Mouse (Mus musculus): ENCODE measurements around the gene 1700029F12Rik.

The 1700029F12Rik gene

DNA sequence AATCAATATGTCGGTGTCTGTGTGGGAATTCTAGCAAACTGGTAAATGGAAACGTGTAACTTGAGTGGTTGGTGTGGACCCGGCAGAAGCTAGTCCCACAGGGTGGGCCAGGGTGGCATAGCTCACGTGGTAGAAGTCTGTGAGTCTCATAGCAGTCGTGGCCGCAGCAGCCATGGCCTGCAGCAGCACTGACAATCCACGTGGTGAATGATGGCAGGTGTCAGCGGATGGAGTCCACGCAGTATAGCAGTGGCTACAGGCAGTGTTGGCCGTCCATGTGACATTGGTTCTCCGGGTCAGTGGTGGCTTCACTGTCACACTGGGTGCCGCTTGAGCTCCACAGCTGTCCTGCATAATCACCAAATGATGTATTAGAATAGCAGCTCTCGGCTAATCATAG lies 4.1 kb downstream of the 1700029F12Rik start:
- no peak for DNase-seq (ENCODE audit: low read depth in 1 of 2, low spot score in 2 of 2)

DNA sequence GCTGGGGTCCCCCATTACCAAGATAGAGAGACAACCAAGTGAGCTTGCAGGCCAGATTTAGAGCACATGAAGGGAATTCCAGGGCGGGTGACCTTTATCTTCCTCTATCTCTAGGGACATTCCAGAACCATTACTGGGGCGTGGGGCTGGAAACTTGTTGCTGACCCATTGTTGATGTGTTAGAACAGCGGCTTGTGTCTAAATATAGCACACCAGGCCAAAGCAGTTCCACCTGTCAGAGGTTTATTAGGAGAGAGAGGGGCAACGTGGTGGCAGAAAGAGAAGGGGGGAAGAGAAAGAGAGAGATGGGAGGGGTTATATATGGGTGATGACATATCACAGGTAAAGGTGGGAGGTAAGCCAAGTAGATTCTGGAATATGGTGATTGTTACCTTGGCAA lies 12.3 kb downstream of the 1700029F12Rik start:
- DNase-seq (ENCODE audit: low read depth in 1 of 2, low spot score in 2 of 2) = no peak

DNA sequence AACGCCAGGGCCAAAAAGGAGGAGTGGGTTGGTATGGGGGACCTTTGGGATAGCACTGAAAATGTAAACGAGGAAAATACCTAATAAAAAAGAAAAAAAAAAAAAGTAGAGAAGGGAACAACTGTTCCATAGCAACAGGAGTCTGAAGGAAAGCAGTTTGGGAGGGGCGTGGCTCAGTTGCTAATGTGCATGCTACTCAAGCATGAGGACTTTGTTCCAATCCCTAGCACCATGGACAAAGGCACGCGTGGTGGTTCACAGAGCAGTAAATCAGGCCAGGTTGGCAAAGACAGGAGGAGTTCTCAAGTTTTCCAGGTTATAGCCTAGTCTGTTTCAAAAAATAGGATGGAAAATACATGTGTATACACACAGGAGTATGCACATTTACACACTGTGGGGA lies 14.0 kb downstream of the 1700029F12Rik start:
- no peak for DNase-seq (ENCODE audit: low read depth in 1 of 2, low spot score in 2 of 2)

DNA sequence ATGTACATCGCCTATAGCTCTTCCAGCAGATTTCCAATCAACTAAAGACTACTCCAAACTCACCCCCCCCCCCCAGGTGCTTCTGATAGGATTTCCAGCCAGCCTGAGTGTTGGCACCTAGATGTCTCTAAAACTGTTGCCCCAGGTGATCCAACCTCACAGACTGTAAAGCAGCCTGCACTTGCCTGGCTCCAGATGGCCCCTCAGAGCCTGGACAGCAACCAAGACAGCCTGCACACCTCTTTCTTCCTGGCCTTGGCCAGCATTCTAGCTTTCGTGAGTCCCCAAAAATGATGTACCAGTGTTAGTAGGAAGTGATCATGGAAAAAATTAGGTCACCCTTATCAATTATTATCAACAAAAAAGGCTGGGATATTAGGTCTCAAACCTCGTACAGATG lies 16.5 kb downstream of the 1700029F12Rik start:
- no peak for DNase-seq (ENCODE audit: low read depth in 1 of 2, low spot score in 2 of 2)

DNA sequence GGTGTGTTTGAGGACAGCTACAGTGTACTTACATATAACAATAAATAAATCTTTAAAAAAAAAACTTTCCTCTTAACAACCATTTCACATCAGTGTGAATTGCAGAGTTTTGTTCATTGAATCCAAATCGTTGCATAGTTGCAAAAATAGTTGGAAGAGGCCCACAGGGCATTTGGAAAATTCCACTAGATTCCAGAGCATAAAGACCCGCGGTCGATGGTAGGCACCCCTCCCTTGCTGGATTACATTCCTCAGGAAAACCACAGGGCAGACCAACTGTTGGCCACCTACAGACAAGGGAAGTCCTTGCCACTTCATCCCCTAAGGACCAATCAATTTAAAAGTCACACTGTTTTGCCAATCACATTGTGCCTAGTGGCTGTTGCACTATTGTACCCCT lies 19.8 kb downstream of the 1700029F12Rik start:
- no peak for DNase-seq (ENCODE audit: low read depth in 1 of 2, low spot score in 2 of 2)

DNA sequence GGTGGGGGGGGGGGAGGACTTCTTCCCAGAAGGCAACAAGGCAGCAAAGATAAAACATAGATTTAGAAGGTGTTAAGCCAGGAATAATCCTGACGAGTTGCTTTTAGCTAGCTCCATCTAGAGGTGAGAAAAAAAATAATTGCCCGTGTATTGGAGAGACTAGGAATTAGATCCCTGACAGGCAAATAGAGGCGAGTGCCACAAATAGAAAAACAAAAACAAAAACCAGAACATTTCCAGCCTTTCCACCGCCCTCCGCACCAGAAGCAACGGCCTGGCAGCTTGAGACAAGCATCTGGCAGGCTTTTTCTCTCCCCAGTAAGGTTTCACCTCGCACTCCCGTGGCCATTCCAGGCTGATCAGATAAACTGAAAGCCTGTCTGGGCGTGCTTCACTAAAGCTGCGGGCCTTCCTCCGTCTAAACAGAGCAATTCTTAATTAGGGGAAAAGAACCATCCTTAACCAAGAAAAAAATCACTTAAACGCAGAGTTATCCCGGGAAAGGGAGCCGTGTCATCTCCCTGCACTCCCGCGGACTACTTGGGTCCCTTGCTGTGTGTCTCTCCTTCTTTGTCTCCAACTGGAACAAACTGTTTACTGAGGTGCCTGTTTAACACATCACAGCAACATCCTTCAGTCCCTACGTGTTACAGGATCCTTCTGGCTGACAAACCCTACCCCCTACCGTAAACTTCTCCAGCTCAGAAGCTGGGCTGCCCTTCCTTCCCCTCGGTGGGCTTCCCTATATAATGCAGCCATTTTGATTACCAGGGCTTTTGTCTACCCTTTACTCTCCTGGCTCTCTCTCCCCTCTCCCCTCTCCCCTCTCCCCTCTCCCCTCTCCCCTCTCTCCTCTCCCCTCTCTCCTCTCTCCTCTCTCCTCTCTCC lies 25.7 kb downstream of the 1700029F12Rik start:
- no peak for DNase-seq (ENCODE audit: low read depth in 1 of 2, low spot score in 2 of 2)

DNA sequence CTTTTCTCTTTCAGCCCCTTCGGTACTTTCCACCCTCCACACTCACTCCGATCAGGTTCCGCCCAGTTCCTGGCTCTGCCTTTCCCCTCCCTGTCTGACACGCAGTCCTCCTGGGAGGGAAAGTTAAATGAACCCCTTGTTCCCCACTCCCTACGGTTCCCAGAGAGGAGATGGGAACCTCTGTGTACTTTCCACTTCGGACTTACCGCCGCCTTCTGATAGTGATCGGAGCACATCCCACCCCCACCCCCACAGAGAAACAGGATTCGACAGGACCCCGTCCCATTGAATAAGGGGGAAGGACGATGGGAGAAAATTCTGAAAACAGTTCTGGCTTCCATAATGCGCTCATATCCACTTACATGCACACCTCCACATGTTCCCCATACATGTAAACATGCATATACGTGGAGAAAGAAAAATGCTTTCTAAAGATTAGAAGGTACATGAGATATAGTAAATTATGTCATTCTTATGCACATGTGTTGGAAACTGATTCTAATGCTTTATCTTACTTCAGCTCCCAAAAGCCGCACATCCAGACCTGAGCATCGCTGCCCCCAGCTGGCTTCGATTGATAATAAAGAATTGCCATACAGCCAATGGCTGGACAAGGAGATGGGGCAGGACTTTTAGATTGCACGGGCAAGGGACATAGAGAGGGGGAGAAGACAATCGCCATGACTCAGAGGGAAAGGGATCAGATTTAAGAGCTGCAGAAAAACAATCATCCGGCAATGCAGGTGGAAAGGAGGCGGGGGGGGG lies 26.5 kb downstream of the 1700029F12Rik start:
- no peak for DNase-seq (ENCODE audit: low read depth in 1 of 2, low spot score in 2 of 2)

DNA sequence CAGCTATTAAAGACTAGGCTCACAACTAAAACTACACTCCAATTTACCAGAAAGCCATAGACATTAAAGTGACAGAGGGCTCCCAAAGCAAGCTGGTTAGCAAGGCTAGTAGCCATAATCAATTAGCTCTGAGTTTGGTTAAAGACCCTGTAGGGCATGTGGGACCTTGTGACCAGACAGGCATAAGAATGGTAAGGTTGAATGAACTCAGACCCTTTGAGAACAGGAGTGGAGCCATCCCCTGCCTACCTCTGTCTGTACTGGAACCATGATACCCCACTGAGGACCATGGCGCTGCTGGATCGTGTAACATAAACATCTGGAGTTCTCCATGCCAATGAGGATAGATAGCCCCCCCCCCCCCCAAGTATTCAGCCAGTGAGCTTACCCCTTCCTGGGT lies 27.4 kb downstream of the 1700029F12Rik start:
- DNase-seq (ENCODE audit: low read depth in 1 of 2, low spot score in 2 of 2) = no peak

DNA sequence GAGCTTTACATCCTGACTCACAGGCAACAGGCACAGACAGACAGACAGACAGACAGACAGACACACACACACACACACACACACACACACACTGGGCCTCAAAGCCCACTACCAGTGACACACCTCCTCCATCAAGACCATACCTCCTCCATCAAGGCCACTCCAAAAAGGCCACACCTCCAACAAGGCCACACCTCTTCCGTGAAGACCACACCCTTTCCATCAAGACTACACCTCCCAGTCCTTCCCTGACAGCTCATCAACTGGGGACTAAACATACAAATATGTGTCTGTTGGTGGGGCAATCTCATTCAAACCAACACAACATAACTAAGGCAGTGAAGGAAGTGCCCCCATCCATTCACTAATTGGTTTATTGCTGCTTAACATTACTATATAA lies 37.1 kb downstream of the 1700029F12Rik start:
- DNase-seq (ENCODE audit: low read depth in 1 of 2, low spot score in 2 of 2) = no peak

DNA sequence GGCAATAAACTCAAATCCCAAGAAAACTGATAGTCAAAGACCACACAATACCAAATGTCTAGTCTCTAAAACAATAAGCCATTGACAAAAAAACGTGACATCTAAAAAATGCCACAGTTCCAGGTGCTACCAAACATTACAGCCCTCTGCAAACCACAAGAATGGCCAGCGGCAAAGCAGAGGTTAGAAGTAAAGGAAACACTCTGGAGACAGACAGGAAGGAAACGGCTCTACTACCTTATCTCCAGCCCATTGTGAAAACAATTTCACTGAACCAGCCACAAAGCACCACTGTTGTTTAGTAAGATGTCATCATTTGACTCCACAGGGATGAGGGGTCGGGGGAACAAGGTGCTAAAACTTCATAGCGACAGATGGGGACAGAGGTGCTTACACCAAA lies 38.9 kb downstream of the 1700029F12Rik start:
- no peak for DNase-seq (ENCODE audit: low read depth in 1 of 2, low spot score in 2 of 2)

DNA sequence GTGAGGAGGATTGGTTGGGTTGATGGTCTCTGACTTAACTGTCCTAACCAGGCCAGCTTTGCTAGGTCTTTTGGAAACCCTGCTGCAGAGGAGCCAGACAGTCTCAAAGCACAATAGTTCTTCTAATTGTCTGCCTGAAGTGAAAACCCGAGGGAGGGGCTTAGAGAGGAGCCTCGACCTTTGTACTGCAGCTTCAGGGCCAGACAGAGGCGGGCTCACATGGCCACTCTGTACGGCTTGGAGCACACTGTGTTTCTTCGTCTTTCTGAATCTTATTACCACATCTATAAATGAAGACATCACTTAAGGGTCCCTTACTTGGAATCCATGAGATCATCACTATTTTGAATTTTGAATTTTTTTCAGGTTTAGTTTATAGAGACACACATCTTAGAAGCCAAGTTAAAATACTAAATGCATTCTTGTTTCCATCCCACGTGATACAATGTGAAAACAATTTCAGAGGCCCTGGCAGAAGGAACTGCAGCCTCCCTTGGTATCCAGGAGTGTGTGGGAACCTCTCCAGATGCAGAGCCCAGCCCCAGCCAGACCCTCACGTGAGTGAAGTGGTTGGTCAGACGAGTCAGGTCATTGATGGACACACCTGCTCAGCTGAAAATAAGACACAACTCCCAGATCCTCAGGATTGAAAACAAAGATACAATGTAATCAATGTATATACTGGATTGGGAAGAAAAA lies 40.7 kb downstream of the 1700029F12Rik start:
- DNase-seq (ENCODE audit: low read depth in 1 of 2, low spot score in 2 of 2) = no peak

DNA sequence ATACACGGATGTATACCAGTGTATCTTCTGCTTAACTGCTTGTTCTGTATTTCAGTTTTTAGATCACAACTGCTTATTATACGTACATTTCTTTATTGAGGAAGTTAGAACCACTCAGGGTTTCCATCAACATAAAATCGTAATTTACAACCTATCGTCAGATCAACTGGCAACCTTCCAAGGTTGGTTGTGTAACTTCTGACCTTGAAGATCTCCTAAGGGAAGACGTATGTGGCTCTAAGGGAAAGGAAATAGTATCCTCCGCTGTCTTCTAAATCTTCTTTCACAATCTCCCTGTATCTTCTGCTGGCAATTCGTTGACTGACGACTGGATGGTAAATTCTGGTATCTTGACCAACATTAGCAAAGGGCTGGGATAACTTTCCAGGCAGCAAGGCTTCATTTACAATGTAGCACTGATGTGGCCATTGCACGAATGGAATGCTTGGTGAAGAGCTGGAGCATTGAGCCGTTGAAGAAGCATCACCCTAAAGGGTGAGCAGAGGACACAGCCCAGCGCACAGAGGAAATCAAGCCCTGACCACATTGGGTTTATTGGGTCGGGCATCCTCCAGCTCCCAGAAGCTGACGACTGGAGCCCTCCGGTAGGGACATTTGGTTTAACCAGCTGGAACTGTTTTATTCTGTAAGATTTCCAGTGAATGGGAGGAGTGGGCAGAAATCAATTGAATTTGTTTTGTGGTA lies 43.4 kb downstream of the 1700029F12Rik start:
- no peak for DNase-seq (ENCODE audit: low read depth in 1 of 2, low spot score in 2 of 2)

DNA sequence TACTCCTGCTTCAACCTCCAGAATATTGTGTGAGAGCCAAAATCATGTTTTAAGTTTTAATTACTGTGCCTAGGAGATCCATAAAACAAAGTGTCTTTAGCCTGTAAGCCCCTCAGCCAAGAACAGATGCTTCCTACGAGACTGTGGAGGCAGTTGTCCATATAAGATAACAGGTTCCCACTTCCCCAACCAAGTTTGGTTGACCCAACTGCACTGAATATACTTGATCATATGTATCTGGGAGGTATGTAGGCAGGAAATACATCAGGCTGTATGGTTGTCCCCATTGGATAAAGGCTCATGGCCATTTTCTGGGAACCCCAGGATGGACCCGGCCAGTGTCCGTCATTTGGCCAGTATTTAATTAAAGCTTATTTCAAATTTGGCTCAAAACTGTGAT lies 44.1 kb downstream of the 1700029F12Rik start:
- DNase-seq (ENCODE audit: low read depth in 1 of 2, low spot score in 2 of 2) = no peak

DNA sequence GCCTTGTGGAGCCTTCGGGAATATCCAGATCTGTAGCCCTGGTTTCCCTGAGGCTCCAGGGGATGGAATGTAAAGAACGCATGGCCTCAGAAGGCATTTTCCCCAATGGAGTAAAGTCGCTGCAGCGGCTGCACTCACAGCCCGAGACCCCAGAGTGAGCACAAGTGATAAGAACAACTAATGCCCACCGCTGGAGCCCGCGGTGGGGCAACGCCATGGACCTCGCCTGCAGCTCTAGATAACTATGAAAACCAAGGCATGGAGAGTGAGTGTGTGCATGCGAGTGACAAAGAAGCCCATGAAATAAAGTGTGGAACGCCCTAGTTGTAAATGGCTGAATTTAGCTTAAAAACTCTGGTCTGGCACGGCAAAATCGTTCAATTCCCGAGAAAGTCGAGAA lies 45.0 kb downstream of the 1700029F12Rik start:
- DNase-seq (ENCODE audit: low read depth in 1 of 2, low spot score in 2 of 2) = no peak

DNA sequence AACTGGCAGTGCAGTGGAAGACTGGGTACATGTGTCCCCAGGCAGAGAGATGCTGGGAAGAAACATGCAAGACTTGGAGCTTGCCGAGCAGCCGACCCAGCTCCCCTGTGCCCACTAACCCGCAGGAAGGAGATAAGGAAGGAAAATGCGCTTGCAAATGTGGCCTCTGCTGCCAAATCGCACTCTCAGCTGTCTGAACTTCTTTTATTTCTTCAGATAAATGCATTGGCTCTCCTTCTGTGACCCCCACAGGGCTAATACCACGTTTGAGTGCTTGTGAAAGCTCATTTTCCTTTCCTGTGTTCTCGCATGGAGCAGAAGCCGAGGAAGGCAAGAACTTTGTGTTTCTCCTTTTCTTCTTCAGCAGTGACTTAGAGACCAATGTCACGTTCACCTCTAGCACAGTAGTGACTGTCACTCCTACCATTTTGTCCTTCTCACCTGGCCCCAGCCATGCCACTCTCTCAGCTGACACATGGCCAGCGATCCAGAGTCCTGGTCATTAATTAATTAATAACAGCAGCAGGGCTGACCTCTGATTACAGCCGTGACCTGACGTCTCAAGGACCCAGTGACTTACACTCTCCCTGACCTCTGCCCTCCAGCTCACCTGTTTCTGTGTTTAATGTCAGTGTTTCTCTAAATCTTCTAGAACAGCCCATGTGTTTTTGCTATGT lies 48.4 kb downstream of the 1700029F12Rik start:
- no peak for DNase-seq (ENCODE audit: low read depth in 1 of 2, low spot score in 2 of 2)

DNA sequence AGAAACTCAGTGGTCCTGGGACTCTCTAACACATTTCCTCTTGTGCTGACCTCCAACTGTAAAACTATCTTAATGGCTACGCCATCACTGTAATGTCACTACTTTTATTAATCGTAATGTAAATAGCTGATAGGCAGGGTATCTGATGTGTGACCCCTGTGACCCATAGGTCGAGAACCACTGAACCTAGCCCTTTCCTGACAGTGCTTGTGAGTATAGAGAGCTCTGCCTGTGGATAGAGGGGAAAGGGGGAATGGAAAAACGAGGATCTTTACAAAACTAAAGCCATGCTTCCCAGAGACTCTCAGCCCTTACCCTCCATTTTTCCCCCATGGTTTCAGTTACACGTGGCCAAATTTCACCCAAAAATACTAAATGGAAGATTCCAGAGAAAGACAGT lies 49.5 kb downstream of the 1700029F12Rik start:
- DNase-seq (ENCODE audit: low read depth in 1 of 2, low spot score in 2 of 2) = no peak

DNA sequence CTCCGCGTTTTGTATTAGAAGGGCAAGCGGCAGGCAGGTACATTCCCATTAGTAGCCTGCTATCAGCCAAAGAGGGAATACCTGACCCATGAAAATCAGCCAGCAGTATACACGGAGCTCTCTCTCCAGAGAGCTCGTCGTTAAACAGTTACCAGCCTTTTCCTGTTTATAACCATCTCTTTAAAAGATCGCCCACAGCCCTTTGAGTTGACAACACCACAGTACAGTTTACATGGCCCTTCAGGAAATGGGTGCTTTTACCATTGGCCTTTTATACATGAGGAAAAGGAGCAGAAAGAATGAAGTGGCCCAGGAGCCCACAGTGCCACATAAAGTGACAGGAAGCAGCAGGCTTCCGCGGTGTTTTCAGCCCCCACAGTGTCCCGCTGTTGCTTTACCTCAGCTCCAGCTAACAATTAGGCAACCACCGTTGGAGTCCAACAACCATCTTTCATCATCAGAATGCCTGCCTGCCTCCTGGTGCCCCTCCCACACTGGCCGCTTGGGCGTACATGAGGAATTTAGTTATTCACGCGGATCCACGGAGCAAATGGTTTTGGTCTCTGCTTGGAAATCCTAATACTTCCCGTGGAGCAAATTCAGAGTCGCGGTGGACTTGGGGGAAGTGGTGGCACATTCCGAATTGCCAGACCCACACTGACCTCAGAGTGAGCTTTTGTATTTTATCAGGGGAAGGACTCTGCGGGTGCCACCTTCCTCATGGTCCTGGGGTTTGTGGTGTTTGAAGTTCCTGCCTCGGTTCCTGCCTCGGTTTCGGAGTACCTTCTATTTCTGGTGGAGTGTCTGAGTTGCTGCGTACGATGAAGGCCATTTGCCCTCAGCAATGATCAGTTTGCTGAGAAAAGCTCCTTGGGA lies 50.7 kb downstream of the 1700029F12Rik start:
- peak in 1 of 2 experiments; percentile 4 for DNase-seq (ENCODE audit: low read depth in 1 of 2, low spot score in 2 of 2)

DNA sequence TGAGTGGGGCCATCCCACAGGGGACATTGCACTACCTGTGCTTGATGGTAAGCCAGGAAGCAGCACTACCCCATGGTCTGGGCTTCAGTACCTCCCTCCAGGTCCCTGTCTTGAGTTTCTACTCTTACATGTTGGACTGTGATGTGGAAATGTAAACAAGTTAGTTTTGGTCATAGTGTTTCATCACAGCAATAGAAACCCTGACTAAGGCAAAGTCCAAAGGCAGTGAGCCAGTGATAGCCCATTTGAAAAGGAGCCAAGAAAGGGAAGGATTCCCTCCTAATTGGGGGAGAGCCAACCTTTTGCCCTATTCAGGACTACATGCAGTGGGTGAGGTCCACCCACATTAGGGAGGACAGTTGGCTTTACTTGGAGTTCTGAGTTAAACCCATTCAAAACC lies 53.6 kb downstream of the 1700029F12Rik start:
- DNase-seq (ENCODE audit: low read depth in 1 of 2, low spot score in 2 of 2) = no peak

DNA sequence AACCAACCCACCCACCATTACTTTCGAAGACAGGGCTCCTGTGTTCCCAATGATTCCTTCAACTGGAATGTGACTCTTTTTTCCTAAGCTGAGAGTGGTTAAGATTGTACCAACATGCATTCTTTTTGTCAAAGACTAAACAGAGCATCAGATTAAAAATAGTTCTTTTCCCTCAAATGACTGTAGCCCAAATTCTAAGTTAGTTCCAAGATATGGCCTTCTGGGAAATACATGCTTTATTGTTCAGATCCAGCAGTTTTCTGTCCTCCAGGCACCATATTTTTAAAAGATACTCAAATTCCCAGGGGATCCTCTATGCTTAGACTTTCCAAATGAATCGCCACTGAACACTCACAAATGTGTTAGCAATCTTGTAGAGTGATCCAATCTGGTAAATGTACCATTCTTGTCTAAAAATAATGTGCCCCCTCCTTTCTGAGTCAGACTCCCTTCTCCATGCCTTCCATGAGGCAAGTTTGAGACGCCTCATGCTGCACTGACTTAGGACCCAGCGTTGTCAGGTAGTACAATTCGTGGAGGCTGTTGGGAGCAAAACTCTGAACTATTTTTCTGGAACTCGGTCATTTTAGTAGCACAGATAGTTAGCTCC lies 57.1 kb downstream of the 1700029F12Rik start:
- no peak for DNase-seq (ENCODE audit: low read depth in 1 of 2, low spot score in 2 of 2)

Data from monocyte, adult 2 months (primary cell).